Mouse (Mus musculus): ENCODE data around the gene Ctr9. TPM values are rescaled to one million over a fixed set of nuclear protein-coding genes. Genes with fewer than 3 reads are reported as not detected.

Ctr9 gene
- polyA plus RNA-seq (2014; fragmentation: Illumina TruSeq; extraction: RNeasy Lipid Tissue Mini Kit (QIAGEN cat#74804)) = 58.3 TPM

DNA sequence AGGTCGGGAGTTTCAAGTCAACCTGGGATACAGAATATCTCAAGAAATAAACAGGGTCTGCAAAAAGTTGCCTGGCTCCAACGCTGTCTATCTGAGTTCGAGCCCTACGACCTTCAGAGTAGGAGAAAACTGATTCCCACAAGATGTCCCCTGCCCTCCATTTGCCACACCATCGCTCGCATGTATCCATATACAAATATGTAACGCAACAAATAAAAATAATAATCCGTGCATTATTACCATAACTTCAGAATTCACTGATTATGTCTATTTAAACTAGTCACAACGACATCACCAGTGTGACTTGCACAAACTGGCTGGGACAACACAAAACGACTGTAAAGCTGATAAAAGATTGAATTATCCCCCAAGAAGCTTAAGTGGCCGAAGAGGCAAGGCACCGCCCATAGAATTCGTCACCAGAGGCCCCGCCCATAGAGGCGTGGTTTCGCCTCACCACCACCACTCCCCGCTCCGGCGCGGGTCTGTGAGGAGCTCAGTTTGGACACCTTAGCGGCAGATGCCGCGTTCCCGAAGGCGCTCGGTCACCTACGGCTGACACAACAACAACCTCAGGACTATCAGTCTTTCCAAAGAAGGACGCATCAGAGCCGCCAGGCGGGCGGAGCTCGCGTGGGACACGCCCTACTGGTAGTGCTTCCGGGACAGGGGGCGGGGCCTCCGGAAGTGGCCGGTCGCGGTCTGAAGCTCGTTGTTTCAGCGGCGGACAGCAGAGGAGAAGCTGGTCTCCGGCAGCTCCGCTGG, at the start of gene Ctr9:
TSS of gene Ctr9 (plus strand) at position 671 of the 765 bp plus-strand sequence.

DNA sequence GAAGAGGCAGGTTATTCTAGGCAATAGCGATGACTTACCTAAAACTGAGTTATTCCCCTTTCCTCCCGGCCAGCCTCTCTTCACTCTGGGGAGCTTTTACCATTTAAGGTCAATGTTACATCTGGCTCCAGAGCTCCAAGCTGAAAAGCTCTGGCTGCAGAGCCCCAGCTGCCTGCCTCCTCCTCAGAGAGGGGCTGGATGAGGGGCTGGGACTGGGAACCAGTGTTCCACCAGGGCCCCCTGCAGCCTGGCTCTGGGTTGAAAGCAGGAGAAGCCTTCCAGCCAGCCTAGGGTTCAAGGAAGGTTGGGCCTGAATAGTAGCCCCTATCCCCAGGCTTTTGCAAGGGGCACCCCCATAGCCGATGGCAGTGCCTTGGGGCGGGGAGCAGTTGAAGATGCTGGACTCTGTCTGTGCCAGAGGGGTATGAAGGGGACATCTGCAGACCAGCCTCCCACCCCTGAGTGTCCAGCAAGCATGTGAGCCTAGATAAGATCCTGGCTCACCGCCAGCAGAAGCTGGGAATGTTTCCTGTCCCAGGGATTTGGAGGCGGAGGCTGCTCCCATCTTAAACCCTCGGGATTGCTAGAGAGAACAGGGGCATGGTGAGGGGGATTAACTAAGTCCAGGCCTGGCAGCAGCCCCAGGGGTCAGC, 46.6 kb upstream of the Ctr9 start, which contains the start of gene Mrvi1:
TSS of gene Mrvi1 (minus strand) at position 409 of the 653 bp plus-strand sequence.

DNA sequence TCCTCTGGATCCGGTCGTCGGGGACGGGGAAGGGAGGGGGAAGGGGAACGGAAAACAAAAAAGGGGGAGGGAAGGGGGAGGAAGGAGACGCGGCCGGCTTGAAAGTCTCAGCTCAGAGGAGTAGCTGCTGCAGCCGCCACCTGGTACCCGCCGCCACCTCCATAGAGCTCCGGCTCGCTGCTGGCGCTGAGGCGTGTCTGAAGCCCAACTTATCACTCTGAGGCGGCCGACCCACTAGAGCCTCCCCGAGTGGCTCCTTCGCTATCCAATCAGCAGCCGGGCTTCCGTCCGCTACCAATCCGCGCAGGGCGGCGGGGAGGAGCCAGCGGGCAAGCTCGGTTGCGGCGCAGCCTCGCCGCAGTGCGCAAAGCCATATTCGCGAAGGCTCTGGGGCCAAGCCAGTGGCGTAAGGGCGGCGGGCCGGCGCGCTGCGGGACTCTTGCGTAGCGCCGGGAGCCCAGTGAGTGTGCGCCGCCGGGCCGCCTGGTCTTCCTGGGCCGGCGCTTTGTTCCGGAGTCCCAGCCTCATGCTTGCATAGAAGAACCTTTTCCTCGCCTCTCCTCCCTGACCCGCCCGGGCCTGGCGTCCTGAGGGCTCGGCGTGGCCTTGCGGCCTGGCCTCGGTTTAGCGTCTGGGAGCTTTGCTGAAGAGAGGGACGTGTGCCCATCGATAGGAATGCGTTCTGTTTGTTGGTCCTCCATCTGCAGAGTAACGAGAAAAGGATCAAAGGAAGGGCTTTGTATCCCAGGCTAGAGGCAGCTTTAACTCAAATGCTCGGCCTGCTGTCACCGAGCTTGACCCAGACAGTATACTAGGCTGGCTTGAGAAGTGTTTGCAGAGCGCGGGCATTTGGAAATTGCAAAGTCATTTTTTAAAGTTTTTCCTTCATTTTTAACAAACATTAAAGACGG, 54.3 kb downstream of the Ctr9 start, which contains the start of gene Eif4g2:
TSS of gene Eif4g2 (minus strand) at position 209 of the 911 bp plus-strand sequence.

Other genes with a start within 250 kb of the Ctr9 start
- gene Rnf141, start 184.5 kb upstream of the Ctr9 start, polyA plus RNA-seq (2014; fragmentation: Illumina TruSeq; extraction: RNeasy Lipid Tissue Mini Kit (QIAGEN cat#74804)) = 99.2 TPM
- gene Lyve1, start 165.7 kb upstream of the Ctr9 start, polyA plus RNA-seq (2014; fragmentation: Illumina TruSeq; extraction: RNeasy Lipid Tissue Mini Kit (QIAGEN cat#74804)) = 34.3 TPM
- 71.1 TPM for gene Mrvi1, start 46.5 kb upstream of the Ctr9 start, polyA plus RNA-seq (2014; fragmentation: Illumina TruSeq; extraction: RNeasy Lipid Tissue Mini Kit (QIAGEN cat#74804))
- gene Eif4g2, start 54.1 kb downstream of the Ctr9 start, polyA plus RNA-seq (2014; fragmentation: Illumina TruSeq; extraction: RNeasy Lipid Tissue Mini Kit (QIAGEN cat#74804)) = 3,044 TPM